Mouse (Mus musculus): ENCODE measurements around the gene 1700020D05Rik. TPM values are rescaled to one million over a fixed set of nuclear protein-coding genes. Genes with fewer than 3 reads are reported as not detected.
A peak's percentile ranks its signal among the peaks of the same experiment; 100 is the strongest.

Gene 1700020D05Rik
- polyA plus RNA-seq, 1 experiment from 2014 or later = not detected

DNA sequence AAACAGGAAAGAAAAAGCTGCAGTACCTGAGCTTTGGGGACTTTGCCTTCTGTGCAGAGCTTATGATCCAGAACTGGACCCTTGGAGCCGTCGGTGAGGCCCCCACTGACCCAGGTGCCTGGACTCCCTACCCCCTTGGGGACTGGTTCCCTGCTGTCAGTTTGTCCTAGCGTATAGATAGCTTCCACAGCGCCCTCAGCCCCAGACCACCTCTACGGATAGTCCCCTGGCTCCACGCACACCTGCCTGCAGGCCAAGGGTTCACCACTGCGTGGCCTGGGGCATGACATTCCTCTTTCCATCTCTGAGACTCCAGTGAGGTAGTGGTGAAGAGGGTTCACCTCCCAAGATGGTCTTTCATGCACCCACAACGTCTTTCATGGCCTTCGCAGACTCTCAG is 40.4 kb downstream of the 1700020D05Rik start:
- H3K4me3 ChIP-seq (ENCODE audit: low read depth, low read length) = no peak overlapping the region
- no peak overlapping the region for H3K4me2 ChIP-seq (replicated peaks; ENCODE audit: low read depth)
- H3K36me3 ChIP-seq (ENCODE audit: control insufficient read depth, insufficient read depth, low read length) = peaks cover 18% of the 10 kb centered on the region
- no peaks in the 10 kb centered on the region for H3K9me3 ChIP-seq (ENCODE audit: control insufficient read depth, low read length)
- WGBS = 87% methylated on average over 9 of the region's 9 CpGs
- no peaks in the 10 kb centered on the region for H3K4me1 ChIP-seq (replicated peaks; ENCODE audit: control insufficient read depth, insufficient read depth)
- no peak overlapping the region for H3K9ac ChIP-seq (ENCODE audit: low read length)
- ATAC-seq (ENCODE audit: low FRiP score, low TSS enrichment) (no peak), DNase-seq (ENCODE audit: low spot score) (no peak)
- no peaks in the 10 kb centered on the region for H3K27me3 ChIP-seq (ENCODE audit: control insufficient read depth, insufficient read depth, low read length)
- no peak for TF ChIP-seq CTCF (IDR thresholded peaks at IDR 0.05; ENCODE audit: low read depth)
- TF ChIP-seq EP300 (optimal IDR thresholded peaks at IDR 0.05) = no peak
- no peak overlapping the region for H3K27ac ChIP-seq (replicated peaks)

DNA sequence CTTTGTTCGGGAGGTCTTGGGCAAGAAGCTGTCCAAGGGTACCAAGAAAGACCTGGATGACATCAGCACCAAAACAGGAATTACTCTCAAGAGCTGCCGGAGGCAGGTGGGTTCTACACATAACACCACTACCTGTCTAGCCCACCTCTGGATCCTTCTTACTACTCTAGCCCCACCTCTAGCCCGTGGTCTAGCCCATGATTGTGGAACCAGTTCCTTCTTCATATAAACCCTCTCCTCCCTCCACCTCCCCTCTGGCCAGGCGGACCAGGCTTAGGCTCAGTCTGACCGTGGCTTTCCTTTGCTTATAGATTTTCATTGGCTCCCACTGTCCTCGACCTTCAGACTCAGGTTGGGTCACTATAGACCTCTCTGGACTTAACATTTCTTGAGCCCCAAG is 42.2 kb downstream of the 1700020D05Rik start:
- no peaks in the 10 kb centered on the region for H3K9me3 ChIP-seq (ENCODE audit: control insufficient read depth, low read length)
- peak overlapping the region; percentile 92 for H3K4me2 ChIP-seq (replicated peaks; ENCODE audit: low read depth)
- no peak overlapping the region; the same call in 1 of the 2 replicates for H3K9ac ChIP-seq (ENCODE audit: low read length)
- H3K4me3 ChIP-seq (ENCODE audit: low read depth, low read length) = peak overlapping the region; percentile 71
- peaks cover 18% of the 10 kb centered on the region for H3K36me3 ChIP-seq (ENCODE audit: control insufficient read depth, insufficient read depth, low read length)
- H3K4me1 ChIP-seq (replicated peaks; ENCODE audit: control insufficient read depth, insufficient read depth) = 0 out of 2 replicates have a peak, but pooled peaks cover 1% of the 10 kb centered on the region
- ATAC-seq (ENCODE audit: low FRiP score, low TSS enrichment) (no peak), DNase-seq (ENCODE audit: low spot score) (no peak)
- no peak overlapping the region for H3K27ac ChIP-seq (replicated peaks)
- H3K27me3 ChIP-seq (ENCODE audit: control insufficient read depth, insufficient read depth, low read length) = no peaks in the 10 kb centered on the region
- TF ChIP-seq EP300 (optimal IDR thresholded peaks at IDR 0.05) = no peak
- TF ChIP-seq CTCF (IDR thresholded peaks at IDR 0.05; ENCODE audit: low read depth) = no peak
- WGBS = 83% methylated on average over 6 of the region's 6 CpGs

DNA sequence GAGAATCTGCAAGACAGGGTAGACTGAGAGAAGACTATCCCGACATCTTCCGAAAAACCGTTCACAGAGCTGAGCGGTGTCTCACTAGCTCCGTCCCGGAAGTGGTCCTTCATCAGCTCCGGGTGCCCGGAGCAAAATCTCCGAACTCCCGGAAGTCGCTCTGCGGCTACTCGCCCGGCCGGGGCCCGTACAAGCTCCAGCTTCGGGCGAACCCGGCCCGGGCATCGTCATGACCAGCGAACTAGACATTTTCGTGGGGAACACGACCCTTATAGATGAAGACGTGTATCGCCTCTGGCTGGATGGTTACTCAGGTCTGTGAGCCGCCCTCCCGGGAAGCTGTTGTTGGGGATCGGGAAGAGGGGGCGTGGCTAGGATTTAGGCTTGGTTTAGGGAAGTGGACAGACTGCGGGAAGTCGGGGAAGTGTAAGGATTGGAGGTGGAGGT is 43.1 kb downstream of the 1700020D05Rik start, which contains the start of gene Fibp:
Gene Fibp (plus strand): TSS at position 151 of the 447 bp plus-strand sequence.
- H3K9me3 ChIP-seq (ENCODE audit: control insufficient read depth, low read length) = no peaks in the 10 kb centered on the region
- under 1% methylated on average over 32 of the region's 32 CpGs for WGBS

DNA sequence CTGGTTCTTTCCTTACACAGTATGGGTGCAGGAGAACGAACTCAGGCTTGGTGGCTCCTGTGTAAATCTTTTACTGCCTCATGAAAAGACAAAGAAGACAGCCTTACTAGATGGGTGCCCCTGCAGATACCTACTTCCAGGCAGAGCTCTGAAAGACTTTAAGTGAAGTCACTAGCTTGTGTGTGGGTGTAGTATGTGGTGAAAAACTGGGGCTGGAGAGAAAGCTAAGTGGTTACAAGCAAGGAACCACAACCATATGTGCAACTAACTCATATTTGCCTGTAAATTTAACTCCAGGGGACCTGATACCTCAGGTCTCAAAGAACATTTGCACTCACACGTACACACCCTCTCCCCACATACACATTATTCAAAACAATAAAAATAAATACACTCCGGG is 43.7 kb downstream of the 1700020D05Rik start:
- H3K27ac ChIP-seq (replicated peaks) = no peak overlapping the region
- DNase-seq (ENCODE audit: low spot score) (no peak), ATAC-seq (ENCODE audit: low FRiP score, low TSS enrichment) (no peak)
- H3K36me3 ChIP-seq (ENCODE audit: control insufficient read depth, insufficient read depth, low read length) = peaks cover 3% of the 10 kb centered on the region; the same call in 1 of the 2 replicates
- peak overlapping the region; percentile 71 for H3K4me3 ChIP-seq (ENCODE audit: low read depth, low read length)
- H3K4me2 ChIP-seq (replicated peaks; ENCODE audit: low read depth) = peak overlapping the region; percentile 92
- no peaks in the 10 kb centered on the region for H3K9me3 ChIP-seq (ENCODE audit: control insufficient read depth, low read length)
- TF ChIP-seq CTCF (IDR thresholded peaks at IDR 0.05; ENCODE audit: low read depth) = no peak
- no peak for TF ChIP-seq EP300 (optimal IDR thresholded peaks at IDR 0.05)
- no peaks in the 10 kb centered on the region for H3K27me3 ChIP-seq (ENCODE audit: control insufficient read depth, insufficient read depth, low read length)
- WGBS = 29% methylated on average over 3 of the region's 3 CpGs
- H3K4me1 ChIP-seq (replicated peaks; ENCODE audit: control insufficient read depth, insufficient read depth) = peaks cover 2% of the 10 kb centered on the region; the same call in 1 of the 2 replicates
- H3K9ac ChIP-seq (ENCODE audit: low read length) = peak overlapping the region; percentile 59

More for the DNA sequence above, 43.1 kb downstream of the 1700020D05Rik start, which contains the start of gene Fibp:
- peak within 1 kb of the TSS; percentile 71 for H3K4me3 ChIP-seq (ENCODE audit: low read depth, low read length)
- TF ChIP-seq EP300 (optimal IDR thresholded peaks at IDR 0.05) (no peak), CTCF (IDR thresholded peaks at IDR 0.05; ENCODE audit: low read depth) (no peak)
- H3K4me2 ChIP-seq (replicated peaks; ENCODE audit: low read depth) = peak within 1 kb of the TSS; percentile 92
- ATAC-seq (ENCODE audit: low FRiP score, low TSS enrichment) (peak; percentile 79), DNase-seq (ENCODE audit: low spot score) (peak; percentile 92)
- H3K9ac ChIP-seq (ENCODE audit: low read length) = peak within 1 kb of the TSS; percentile 80
- peak within 1 kb of the TSS; percentile 73 for H3K27ac ChIP-seq (replicated peaks)
- peaks cover 8% of the 10 kb centered on the region for H3K36me3 ChIP-seq (ENCODE audit: control insufficient read depth, insufficient read depth, low read length)
- H3K27me3 ChIP-seq (ENCODE audit: control insufficient read depth, insufficient read depth, low read length) = no peaks in the 10 kb centered on the region
- 0 out of 2 replicates have a peak, but pooled peaks cover 2% of the 10 kb centered on the region for H3K4me1 ChIP-seq (replicated peaks; ENCODE audit: control insufficient read depth, insufficient read depth)

DNA sequence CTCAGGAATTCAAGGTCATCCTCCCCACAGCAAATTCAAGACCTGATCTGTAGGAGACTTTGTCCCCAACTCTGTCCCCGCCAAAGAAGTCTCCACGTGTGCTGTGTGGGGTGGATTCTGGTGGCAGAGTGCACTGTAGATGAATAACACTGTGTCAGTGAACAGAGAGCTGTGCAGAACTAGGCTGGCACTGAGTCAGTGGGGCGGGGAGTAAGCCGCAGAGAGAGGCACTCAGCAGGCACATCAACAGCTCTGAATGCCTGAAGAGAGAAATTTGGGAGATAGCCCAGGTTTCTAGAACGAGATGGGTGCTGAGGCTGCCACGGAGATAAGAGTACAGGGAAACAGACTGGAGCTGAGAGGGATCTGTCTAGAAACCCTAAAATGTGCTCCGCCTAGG is 44.6 kb downstream of the 1700020D05Rik start:
- TF ChIP-seq EP300 (optimal IDR thresholded peaks at IDR 0.05) (no peak), CTCF (IDR thresholded peaks at IDR 0.05; ENCODE audit: low read depth) (no peak)
- H3K4me3 ChIP-seq (ENCODE audit: low read depth, low read length) = no peak overlapping the region
- 66% methylated on average over 7 of the region's 7 CpGs for WGBS
- no peak overlapping the region for H3K4me2 ChIP-seq (replicated peaks; ENCODE audit: low read depth)
- DNase-seq (ENCODE audit: low spot score) = no peak
- no peak for ATAC-seq (ENCODE audit: low FRiP score, low TSS enrichment)
- H3K27ac ChIP-seq (replicated peaks) = peak overlapping the region; percentile 40; the same call in 1 of the 2 replicates
- H3K4me1 ChIP-seq (replicated peaks; ENCODE audit: control insufficient read depth, insufficient read depth) = peaks cover 2% of the 10 kb centered on the region; the same call in 1 of the 2 replicates
- H3K27me3 ChIP-seq (ENCODE audit: control insufficient read depth, insufficient read depth, low read length) = no peaks in the 10 kb centered on the region
- peaks cover 7% of the 10 kb centered on the region for H3K36me3 ChIP-seq (ENCODE audit: control insufficient read depth, insufficient read depth, low read length)
- no peak overlapping the region for H3K9ac ChIP-seq (ENCODE audit: low read length)
- H3K9me3 ChIP-seq (ENCODE audit: control insufficient read depth, low read length) = no peaks in the 10 kb centered on the region

DNA sequence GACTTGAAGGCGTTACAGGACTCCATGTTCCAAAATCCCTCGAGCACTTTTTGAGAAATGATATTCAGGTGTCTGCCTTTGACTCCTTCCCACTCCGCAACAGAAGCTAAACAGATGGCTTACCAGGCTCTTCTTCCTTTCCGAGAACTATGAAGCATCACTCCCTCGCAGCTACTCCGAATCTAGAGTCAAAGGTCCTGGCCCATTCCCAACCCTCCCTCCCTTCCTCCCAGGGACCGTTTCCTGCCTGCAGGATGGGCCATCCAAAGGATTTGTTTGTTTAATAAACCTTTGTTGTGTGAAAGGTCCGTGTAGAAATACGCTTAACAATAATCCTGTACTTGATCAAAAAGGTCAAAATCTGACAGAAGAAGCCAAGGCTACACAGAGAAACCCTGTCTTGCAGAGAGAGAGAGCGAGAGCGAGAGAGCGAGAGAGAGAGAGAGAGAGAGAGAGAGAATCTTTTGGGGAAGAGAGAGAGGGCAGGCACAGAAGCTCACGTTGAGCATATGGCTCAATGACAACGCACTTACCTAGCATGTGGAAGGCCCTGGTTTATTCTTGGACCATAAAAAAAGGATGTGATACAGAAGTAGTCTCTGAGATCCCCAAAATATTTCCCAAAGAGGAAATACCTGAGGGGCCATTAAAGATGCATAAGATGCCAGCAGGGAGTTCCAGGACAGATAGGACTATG is 45.7 kb downstream of the 1700020D05Rik start, which contains the start of gene Ccdc85b:
Gene Ccdc85b (minus strand): TSS at position 149 of the 697 bp plus-strand sequence.
- no peaks in the 10 kb centered on the region for H3K9me3 ChIP-seq (ENCODE audit: control insufficient read depth, low read length)
- H3K9ac ChIP-seq (ENCODE audit: low read length) = peak within 1 kb of the TSS; percentile 91
- DNase-seq (ENCODE audit: low spot score) (no peak), ATAC-seq (ENCODE audit: low FRiP score, low TSS enrichment) (no peak)
- peak within 1 kb of the TSS; percentile 98 for H3K27ac ChIP-seq (replicated peaks)
- peak within 1 kb of the TSS; percentile 82 for H3K4me3 ChIP-seq (ENCODE audit: low read depth, low read length)
- H3K4me1 ChIP-seq (replicated peaks; ENCODE audit: control insufficient read depth, insufficient read depth) = peaks cover 2% of the 10 kb centered on the region; the same call in 1 of the 2 replicates
- H3K27me3 ChIP-seq (ENCODE audit: control insufficient read depth, insufficient read depth, low read length) = no peaks in the 10 kb centered on the region
- H3K4me2 ChIP-seq (replicated peaks; ENCODE audit: low read depth) = peak within 1 kb of the TSS; percentile 91
- WGBS = 5% methylated on average over 14 of the region's 14 CpGs
- H3K36me3 ChIP-seq (ENCODE audit: control insufficient read depth, insufficient read depth, low read length) = peaks cover 5% of the 10 kb centered on the region
- TF ChIP-seq CTCF (IDR thresholded peaks at IDR 0.05; ENCODE audit: low read depth) (no peak), EP300 (optimal IDR thresholded peaks at IDR 0.05) (no peak)
